Mouse (Mus musculus) CH12.LX (cell line): ENCODE data around the gene Smarcc2. TPM values are rescaled to one million over a fixed set of nuclear protein-coding genes. Genes with fewer than 3 reads are reported as not detected.

ENCODE experiments used
- DNase-seq: peaks from one replicate; pipeline ENCODE4 v3.0.0-alpha.2; 2013; ENCODE audit errors: extremely low read depth
- H3K27ac ChIP-seq: 2 replicates; pipeline ENCODE4 v1.5.1; 2012; ENCODE audit warnings: low read depth, mild to moderate bottlenecking, control low read depth, moderate library complexity; ENCODE audit not compliant: insufficient read depth
- H3K27me3 ChIP-seq: replicated peaks from 2 replicates; pipeline ENCODE3; 2012; ENCODE audit warnings: inconsistent platforms
- H3K36me3 ChIP-seq, 2 experiments: replicated peaks in 1 of 2; 2 replicates each; pipeline versions ENCODE3 to v1.6.1; 2012; ENCODE audit warnings: inconsistent platforms in 1 of 2, low read length in 1 of 2, mild to moderate bottlenecking in 1 of 2, mixed read lengths in 1 of 2, moderate library complexity in 1 of 2; ENCODE audit not compliant: control insufficient read depth in 1 of 2, insufficient read depth in 1 of 2
- H3K4me1 ChIP-seq, 2 experiments: 2 replicates each; pipeline ENCODE4 v1.6.1; 2012; ENCODE audit warnings: inconsistent platforms in 1 of 2, moderate library complexity in 1 of 2; ENCODE audit not compliant: insufficient read depth in 2 of 2, control insufficient read depth in 1 of 2
- H3K4me2 ChIP-seq: 2 replicates; pipeline ENCODE4 v1.6.1; 2012; ENCODE audit warnings: low read depth, mild to moderate bottlenecking, control low read depth; ENCODE audit not compliant: poor library complexity, insufficient read depth, severe bottlenecking
- H3K4me3 ChIP-seq, 3 experiments: fragments of 150-350 bp in 1 of 3; sonication (generic) in 1 of 3; replicated peaks in 1 of 3; 2 replicates each; pipeline versions ENCODE3 to v1.5.1; 2011 to 2012; ENCODE audit warnings: low read depth in 2 of 3, low read length in 2 of 3, mild to moderate bottlenecking in 2 of 3, moderate library complexity in 2 of 3, control low read depth in 1 of 3, improper control_type of control experiment in 1 of 3, inconsistent platforms in 1 of 3, mixed read lengths in 1 of 3; ENCODE audit not compliant: poor library complexity in 1 of 3
- H3K79me2 ChIP-seq: replicated peaks from 2 replicates; pipeline ENCODE4 v1.6.1; 2012; ENCODE audit warnings: mild to moderate bottlenecking, moderate library complexity; ENCODE audit not compliant: control insufficient read depth, poor library complexity, insufficient read depth, severe bottlenecking; ENCODE audit errors: extremely low read depth
- H3K9ac ChIP-seq: 2 replicates; pipeline ENCODE4 v1.6.1; 2012; ENCODE audit warnings: low read depth, mild to moderate bottlenecking, control low read depth, moderate library complexity; ENCODE audit not compliant: insufficient read depth
- H3K9me3 ChIP-seq: replicated peaks from 2 replicates; pipeline ENCODE3; 2012; ENCODE audit warnings: low read length, inconsistent platforms, mixed read lengths
- BHLHE40 ChIP-seq: IDR thresholded peaks from 2 replicates; pipeline ENCODE4 v1.6.1; 2011; ENCODE audit warnings: mild to moderate bottlenecking, low read depth, low read length, improper control_type of control experiment
- CHD2 ChIP-seq: IDR thresholded peaks from 2 replicates; pipeline ENCODE4 v1.6.1; 2011; ENCODE audit warnings: low read length, improper control_type of control experiment
- CTCF ChIP-seq, 2 experiments: IDR thresholded peaks in 1 of 2; conservative IDR thresholded peaks in 1 of 2; 2 replicates each; pipeline ENCODE4 v1.5.1; 2011 to 2012; ENCODE audit warnings: low read depth in 2 of 2, low read length in 2 of 2, improper control_type of control experiment in 1 of 2, inconsistent platforms in 1 of 2, mild to moderate bottlenecking in 1 of 2, moderate library complexity in 1 of 2
- E2F4 ChIP-seq: IDR thresholded peaks from 2 replicates; pipeline ENCODE4 v1.6.1; 2011; ENCODE audit warnings: low read depth, low read length, improper control_type of control experiment; ENCODE audit not compliant: insufficient replicate concordance
- ELF1 ChIP-seq: IDR thresholded peaks from 2 replicates; pipeline ENCODE4 v1.6.1; 2014; ENCODE audit warnings: low read depth, mild to moderate bottlenecking, inconsistent platforms, low read length, improper control_type of control experiment
- EP300 ChIP-seq: IDR thresholded peaks from 2 replicates; pipeline ENCODE4 v1.6.1; 2011; ENCODE audit warnings: low read length, improper control_type of control experiment
- IRF4 ChIP-seq: IDR thresholded peaks from 2 replicates; pipeline ENCODE4 v1.6.1; 2014; ENCODE audit warnings: low read depth, mild to moderate bottlenecking, inconsistent platforms, low read length, improper control_type of control experiment
- JUN ChIP-seq: IDR thresholded peaks from 2 replicates; pipeline ENCODE4 v1.6.1; 2011; ENCODE audit warnings: low read depth, mild to moderate bottlenecking, low read length, improper control_type of control experiment, moderate library complexity; ENCODE audit not compliant: insufficient read depth
- KAT2A ChIP-seq: IDR thresholded peaks from 2 replicates; pipeline ENCODE4 v1.6.1; 2012; ENCODE audit warnings: low read length, improper control_type of control experiment, inconsistent platforms; ENCODE audit not compliant: insufficient replicate concordance
- MAFK ChIP-seq: IDR thresholded peaks from 2 replicates; pipeline ENCODE4 v1.6.1; 2011; ENCODE audit warnings: low read length, improper control_type of control experiment; ENCODE audit not compliant: insufficient replicate concordance
- MAX ChIP-seq: IDR thresholded peaks from 2 replicates; pipeline ENCODE4 v1.6.1; 2011; ENCODE audit warnings: low read length, improper control_type of control experiment
- NRF1 ChIP-seq: IDR thresholded peaks from 2 replicates; pipeline ENCODE4 v1.6.1; 2014; ENCODE audit warnings: low read depth, mild to moderate bottlenecking, inconsistent platforms, low read length, improper control_type of control experiment, moderate library complexity
- POLR2A ChIP-seq: IDR thresholded peaks from 2 replicates; pipeline ENCODE4 v1.6.1; 2011; ENCODE audit warnings: low read depth, mild to moderate bottlenecking, improper control_type of control experiment, low read length
- SMC3 ChIP-seq: IDR thresholded peaks from 2 replicates; pipeline ENCODE4 v1.6.1; 2011; ENCODE audit warnings: low read depth, low read length, improper control_type of control experiment
- TBP ChIP-seq: conservative IDR thresholded peaks from 2 replicates; pipeline ENCODE4 v1.6.1; 2011; ENCODE audit warnings: low read depth, low read length, improper control_type of control experiment
- ZMIZ1 ChIP-seq: IDR thresholded peaks from 2 replicates; pipeline ENCODE4 v1.6.1; 2012; ENCODE audit warnings: low read depth, mild to moderate bottlenecking, inconsistent platforms, low read length, improper control_type of control experiment
- ZNF384 ChIP-seq: IDR thresholded peaks from 2 replicates; pipeline ENCODE4 v1.6.1; 2012; ENCODE audit warnings: low read depth, low read length, improper control_type of control experiment, inconsistent platforms
- dilution Hi-C: fragments of 300-500 bp; cut with MboI; formaldehyde crosslinking; loops from 2 replicates; pipeline ENCODE4 v1.14.3; 2020; ENCODE audit warnings: low sequenced_read_pairs; ENCODE audit not compliant: extremely low pct_unique_long_range_greater_than_20kb, extremely low pct_ligation_motif_present
- in situ Hi-C: fragments of 300-500 bp; cut with MboI; formaldehyde crosslinking; loops from 3 replicates; pipeline ENCODE4 v1.14.3; 2019; ENCODE audit warnings: low sequenced_read_pairs, low pct_ligation_motif_present, low pct_unique_long_range_greater_than_20kb, mixed read lengths
- polyA plus RNA-seq: library from polyadenylated mRNA; unstranded; fragments of >175 nt; gene quantifications from 2 replicates; pipeline ENCODE4 v1.2.1, GENCODE M21; 2012; ENCODE audit warnings: low read depth; ENCODE audit not compliant: insufficient read length
- total RNA-seq, 2 experiments: library from RNA; depleted of rRNA; stranded (reverse); fragments of 300-350 nt in 1 of 2; fragments of >200 nt in 1 of 2; gene quantifications; 2 replicates each; pipeline ENCODE4 v1.2.3; 2012 to 2014

Smarcc2 gene
- total and polyA plus RNA-seq, 3 experiments: 6.1 to 42.6 (median 24.8) TPM

DNA sequence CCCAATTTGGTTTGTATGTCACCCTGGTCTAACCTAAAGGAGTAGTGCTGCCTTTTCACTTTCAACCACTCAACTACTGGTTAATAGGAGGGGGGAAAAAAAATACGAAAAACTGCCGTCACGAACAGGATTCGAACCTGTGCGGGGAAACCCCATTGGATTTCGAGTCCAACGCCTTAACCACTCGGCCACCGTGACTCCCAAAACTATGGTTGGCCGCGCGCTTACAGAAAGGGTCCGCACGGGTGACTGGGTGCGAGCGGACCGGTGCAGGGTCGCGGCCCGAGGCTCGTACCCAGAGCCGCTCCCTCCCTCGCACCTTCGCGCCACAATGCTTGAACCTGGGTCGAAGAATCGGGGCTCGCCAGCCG is 715 bp upstream of the Smarcc2 start:
- TF ChIP-seq ELF1: peak; percentile 98
- TF ChIP-seq TBP: peak; percentile 99
- no peak for TF ChIP-seq JUN
- TF ChIP-seq KAT2A: peak; percentile 78; the same call in 1 of the 2 replicates
- TF ChIP-seq EP300: no peak
- no peak for TF ChIP-seq SMC3
- TF ChIP-seq CTCF (conservative IDR thresholded peaks at IDR 0.05 in 1 of 2, IDR thresholded peaks at IDR 0.05 in 1 of 2; ENCODE audit: low read depth in 2 of 2, low read length in 2 of 2): no peak; a peak in 1 of 4 replicates
- peak; percentile 84; the same call in 1 of the 2 replicates for TF ChIP-seq E2F4
- peak; percentile 39; the same call in 1 of the 2 replicates for TF ChIP-seq POLR2A
- no peak for TF ChIP-seq CHD2
- no peak for TF ChIP-seq ZMIZ1
- peak; percentile 75 for TF ChIP-seq ZNF384
- TF ChIP-seq NRF1: peak; percentile 70
- TF ChIP-seq BHLHE40: 0 out of 2 replicates have a peak, but pooled peaks have one; percentile 9
- TF ChIP-seq IRF4: peak; percentile 62; the same call in 1 of the 2 replicates
- peak; percentile 98 for TF ChIP-seq MAFK
- in situ Hi-C loops: no loop called here
- peak; percentile 90 for DNase-seq
- H3K27ac ChIP-seq: peak overlapping the region; percentile 69
- dilution Hi-C loops: no loop called here
- peaks cover 16% of the 10 kb centered on the region for H3K79me2 ChIP-seq
- peaks cover 6 to 28% of the 10 kb centered on the region in 2 experiments for H3K4me1 ChIP-seq
- no peaks in the 10 kb centered on the region for H3K9me3 ChIP-seq
- H3K9ac ChIP-seq: peak overlapping the region; percentile 66
- no peaks in the 10 kb centered on the region for H3K27me3 ChIP-seq
- H3K36me3 ChIP-seq: peaks cover 7 to 25% of the 10 kb centered on the region in 2 experiments
- peak overlapping the region; percentile 16 for H3K4me2 ChIP-seq
- peak overlapping the region; percentile 77 to 86 (median 82) for H3K4me3 ChIP-seq

DNA sequence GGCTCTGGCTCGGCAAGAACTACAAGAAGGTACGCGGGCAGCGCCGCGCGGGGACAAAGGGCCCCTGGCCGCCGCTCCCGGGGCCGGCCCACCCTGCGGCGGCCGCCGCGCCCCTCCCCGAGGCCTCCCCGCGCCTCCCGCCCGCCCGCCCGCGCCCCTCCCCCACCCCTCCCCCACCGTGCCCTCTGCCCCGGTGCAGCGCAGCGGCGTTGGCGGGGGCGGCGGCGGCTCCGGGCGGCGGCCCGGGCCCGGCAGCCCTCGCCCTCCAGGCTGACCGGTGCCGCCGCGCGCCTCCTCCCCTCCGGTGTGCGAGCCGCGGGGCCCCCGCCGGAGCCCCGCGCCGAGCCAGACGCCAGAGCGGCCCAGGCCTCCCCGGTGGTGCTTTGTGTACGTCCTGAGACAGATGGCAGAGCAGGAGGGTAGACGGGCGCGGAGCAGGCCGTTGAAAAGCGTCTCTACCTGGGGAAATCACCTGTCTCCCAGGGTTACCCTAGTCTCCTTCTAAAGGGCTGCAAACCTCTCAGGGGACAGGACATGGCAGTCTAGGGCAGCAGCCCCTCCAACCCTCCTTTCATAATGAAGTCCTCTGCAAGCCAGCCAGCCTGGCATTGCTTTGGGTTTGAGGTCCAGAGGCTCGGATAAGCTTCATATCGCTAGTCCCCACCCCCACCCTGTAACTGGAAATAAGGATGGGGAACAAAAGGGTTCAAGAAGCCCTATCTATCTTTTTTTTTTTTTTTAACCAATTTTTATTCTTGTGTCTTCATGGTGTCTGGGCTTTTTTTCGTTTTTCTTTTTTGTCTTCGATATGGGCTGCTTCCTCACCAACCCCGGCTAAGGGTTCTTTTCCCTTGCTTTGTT is 591 bp downstream of the Smarcc2 start:
- in situ Hi-C loops: no loop called here
- Histone ChIP-seq H3K9me3 (no peaks in the 10 kb centered on the region), H3K9ac (peak overlapping the region; percentile 97), H3K79me2 (peaks cover 16% of the 10 kb centered on the region)
- dilution Hi-C loops: no loop called here
- DNase-seq: peak; percentile 36
- TF ChIP-seq CHD2 (peak; percentile 36; the same call in 1 of the 2 replicates), MAX (no peak)
- TF ChIP-seq, all 38 proteins: peak for 1
- H3K4me2 ChIP-seq: peak overlapping the region; percentile 80
- peak overlapping the region; percentile 79; the same call in 1 of the 2 replicates for H3K27ac ChIP-seq
- peak overlapping the region; percentile 71 to 82 (median 77) for H3K4me3 ChIP-seq
- H3K36me3 ChIP-seq: peaks cover 19 to 38% of the 10 kb centered on the region in 2 experiments
- H3K4me1 ChIP-seq: peaks cover 6 to 27% of the 10 kb centered on the region in 2 experiments
- no peaks in the 10 kb centered on the region for H3K27me3 ChIP-seq
